Mouse (Mus musculus): ENCODE results near the gene Gm45234. TPM values are rescaled to one million over a fixed set of nuclear protein-coding genes. Genes with fewer than 3 reads are reported as not detected.

The Gm45234 gene
- polyA plus RNA-seq, 1 experiment from 2014 or later, result not detected

GRCm38 (mm10) chr6:124737040-124737439 lies 18.8 kb downstream of the Gm45234 start:
- no peak for ATAC-seq (ENCODE audit: low read depth)
- Histone ChIP-seq H3K9ac (replicated peaks; ENCODE audit: low read depth, low read length) (no peak overlapping the region), H3K27ac (ENCODE audit: low read depth, low read length) (no peak overlapping the region), H3K4me2 (ENCODE audit: low read depth, low read length) (no peak overlapping the region), H3K36me3 (ENCODE audit: control insufficient read depth, insufficient read depth, low read length) (no peaks in the 10 kb centered on the region), H3K9me3 (ENCODE audit: control insufficient read depth, low read length) (no peaks in the 10 kb centered on the region), H3K27me3 (ENCODE audit: control insufficient read depth, insufficient read depth, low read length) (no peaks in the 10 kb centered on the region), H3K4me3 (ENCODE audit: low read depth, low read length) (no peak overlapping the region), H3K4me1 (ENCODE audit: control insufficient read depth, insufficient read depth, low read length) (peaks cover 16% of the 10 kb centered on the region; the same call in 1 of the 2 replicates)
- 92% methylated on average over 11 of the region's 11 CpGs for WGBS

DNA sequence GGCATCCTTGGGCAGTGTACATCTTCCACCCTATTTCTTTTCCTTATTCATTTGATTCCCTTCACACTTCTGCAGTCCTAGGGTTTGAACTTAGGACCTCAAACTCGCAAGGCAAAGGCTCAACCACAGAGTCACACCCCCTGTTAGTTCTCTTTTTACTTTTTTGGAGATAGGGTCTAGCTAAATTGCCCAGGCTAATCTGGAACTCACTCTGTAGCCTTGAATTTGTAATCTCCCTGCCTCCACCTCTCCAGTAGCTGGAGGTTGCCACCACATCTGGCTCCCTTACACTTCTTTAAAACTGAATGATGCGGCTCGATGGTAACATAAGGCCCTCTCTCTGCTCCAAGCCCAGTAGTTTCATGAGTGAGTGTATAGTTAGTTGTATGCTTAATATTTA lies 21.4 kb downstream of the Gm45234 start:
- Histone ChIP-seq H3K4me1 (ENCODE audit: control insufficient read depth, insufficient read depth, low read length) (peaks cover 7% of the 10 kb centered on the region; the same call in 1 of the 2 replicates), H3K4me3 (ENCODE audit: low read depth, low read length) (no peak overlapping the region), H3K36me3 (ENCODE audit: control insufficient read depth, insufficient read depth, low read length) (no peaks in the 10 kb centered on the region), H3K27ac (ENCODE audit: low read depth, low read length) (no peak overlapping the region), H3K4me2 (ENCODE audit: low read depth, low read length) (no peak overlapping the region), H3K9ac (replicated peaks; ENCODE audit: low read depth, low read length) (no peak overlapping the region), H3K9me3 (ENCODE audit: control insufficient read depth, low read length) (no peaks in the 10 kb centered on the region), H3K27me3 (ENCODE audit: control insufficient read depth, insufficient read depth, low read length) (no peaks in the 10 kb centered on the region)
- no peak for ATAC-seq (ENCODE audit: low read depth)
- 95% methylated on average over 3 of the region's 3 CpGs for WGBS

DNA sequence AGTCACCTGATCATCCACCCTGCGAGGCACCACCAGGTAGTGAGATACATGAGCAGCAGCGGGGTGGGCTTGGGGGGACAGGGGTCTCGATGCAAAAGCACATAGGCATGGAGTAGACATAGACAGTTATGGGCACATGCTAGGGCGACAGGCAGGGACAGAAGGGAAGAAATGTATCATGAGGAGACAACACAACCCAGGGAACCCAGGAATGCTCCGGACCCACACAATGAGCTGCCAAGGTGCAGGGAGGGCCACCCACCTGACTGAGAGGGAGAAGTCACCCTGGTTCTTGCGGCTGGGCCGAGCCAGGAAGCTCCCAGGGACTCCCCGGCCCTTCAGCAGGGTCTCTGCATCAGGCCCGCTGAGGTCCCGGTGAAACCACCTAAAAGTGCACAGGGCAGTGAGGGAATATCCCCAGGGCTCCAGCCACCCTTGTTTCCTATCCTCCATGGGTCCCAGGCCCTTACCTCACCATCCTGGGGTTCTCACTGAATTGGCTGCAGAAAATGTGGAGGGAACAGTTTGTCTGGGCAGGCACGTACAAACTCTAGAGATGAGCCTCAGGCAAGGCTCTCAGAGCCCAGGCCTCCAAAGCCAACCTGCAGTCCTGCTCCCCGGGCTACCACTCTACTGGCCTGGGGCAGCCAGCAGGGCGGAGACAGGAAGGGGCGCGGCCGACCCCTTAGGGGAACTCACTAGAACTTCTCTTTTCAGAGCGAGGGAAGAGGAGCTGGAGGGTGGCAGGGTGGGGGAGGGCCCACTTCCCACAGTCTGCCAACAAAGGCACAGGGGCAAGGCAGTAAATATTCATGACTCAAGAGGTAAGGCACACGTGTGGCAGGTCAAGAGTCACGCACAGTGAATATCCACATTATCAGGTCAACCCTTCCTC lies 23.1 kb downstream of the Gm45234 start:
- WGBS, result 43% methylated on average over 19 of the region's 19 CpGs

GRCm38 (mm10) chr6:124731038-124731437 lies 24.8 kb downstream of the Gm45234 start:
- Histone ChIP-seq H3K4me3 (ENCODE audit: low read depth, low read length) (no peak overlapping the region), H3K27me3 (ENCODE audit: control insufficient read depth, insufficient read depth, low read length) (no peaks in the 10 kb centered on the region), H3K27ac (ENCODE audit: low read depth, low read length) (no peak overlapping the region), H3K4me1 (ENCODE audit: control insufficient read depth, insufficient read depth, low read length) (no peaks in the 10 kb centered on the region), H3K9ac (replicated peaks; ENCODE audit: low read depth, low read length) (no peak overlapping the region), H3K4me2 (ENCODE audit: low read depth, low read length) (no peak overlapping the region), H3K9me3 (ENCODE audit: control insufficient read depth, low read length) (no peaks in the 10 kb centered on the region), H3K36me3 (ENCODE audit: control insufficient read depth, insufficient read depth, low read length) (no peaks in the 10 kb centered on the region)
- no peak for ATAC-seq (ENCODE audit: low read depth)
- WGBS, result 89% methylated on average over 7 of the region's 7 CpGs

More for the DNA sequence above, 23.1 kb downstream of the Gm45234 start:
- no peak overlapping the region for H3K9ac ChIP-seq (replicated peaks; ENCODE audit: low read depth, low read length)
- H3K27ac ChIP-seq (ENCODE audit: low read depth, low read length), result no peak overlapping the region
- no peaks in the 10 kb centered on the region for H3K4me1 ChIP-seq (ENCODE audit: control insufficient read depth, insufficient read depth, low read length)
- no peak overlapping the region for H3K4me2 ChIP-seq (ENCODE audit: low read depth, low read length)
- no peaks in the 10 kb centered on the region for H3K9me3 ChIP-seq (ENCODE audit: control insufficient read depth, low read length)
- ATAC-seq (ENCODE audit: low read depth), result no peak
- H3K36me3 ChIP-seq (ENCODE audit: control insufficient read depth, insufficient read depth, low read length), result no peaks in the 10 kb centered on the region
- no peaks in the 10 kb centered on the region for H3K27me3 ChIP-seq (ENCODE audit: control insufficient read depth, insufficient read depth, low read length)
- H3K4me3 ChIP-seq (ENCODE audit: low read depth, low read length), result no peak overlapping the region

DNA sequence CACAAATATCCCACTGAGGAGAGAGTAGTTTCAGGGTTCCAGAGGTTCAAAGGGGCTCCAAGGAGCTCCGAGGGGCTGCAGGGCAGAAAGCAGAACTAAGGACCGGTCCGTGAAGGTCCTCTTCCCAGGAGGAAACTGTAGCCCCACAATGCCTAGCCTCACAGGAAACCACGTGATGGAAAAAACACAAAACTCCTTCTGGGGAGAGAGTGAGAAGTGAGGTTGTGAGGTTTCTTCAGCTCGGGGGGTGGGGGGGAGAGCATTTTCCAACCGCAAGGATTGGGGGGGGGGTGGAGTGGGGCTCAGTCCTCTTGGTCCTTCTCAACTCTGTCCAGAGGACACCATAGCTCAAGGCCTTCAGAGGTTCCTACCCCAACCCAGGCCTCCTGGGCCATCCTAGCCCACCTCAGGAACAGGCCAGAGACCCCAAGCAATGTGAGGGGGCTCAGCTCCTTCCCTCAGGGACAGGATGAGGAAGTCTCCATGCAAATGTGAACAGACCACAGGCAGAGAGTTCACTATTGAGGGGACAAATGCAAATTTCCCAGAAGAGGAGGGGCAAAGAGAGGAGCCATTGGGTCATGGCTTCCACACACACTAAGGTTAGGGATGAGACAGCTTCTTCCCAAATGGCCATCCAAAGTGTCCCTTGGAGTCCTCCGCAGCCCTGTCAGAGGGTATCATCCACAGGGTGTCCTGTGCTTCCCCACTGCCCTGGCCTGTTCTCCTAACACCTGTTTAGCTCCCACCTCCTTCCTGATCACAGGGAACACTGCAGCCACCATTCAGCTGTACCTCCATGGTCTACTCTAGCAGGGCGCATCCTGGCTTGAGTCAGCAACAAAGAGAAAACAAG lies 25.7 kb downstream of the Gm45234 start:
- Histone ChIP-seq H3K4me1 (ENCODE audit: control insufficient read depth, insufficient read depth, low read length) (no peaks in the 10 kb centered on the region), H3K27ac (ENCODE audit: low read depth, low read length) (no peak overlapping the region), H3K9ac (replicated peaks; ENCODE audit: low read depth, low read length) (no peak overlapping the region), H3K9me3 (ENCODE audit: control insufficient read depth, low read length) (no peaks in the 10 kb centered on the region), H3K36me3 (ENCODE audit: control insufficient read depth, insufficient read depth, low read length) (no peaks in the 10 kb centered on the region), H3K4me3 (ENCODE audit: low read depth, low read length) (no peak overlapping the region), H3K27me3 (ENCODE audit: control insufficient read depth, insufficient read depth, low read length) (no peaks in the 10 kb centered on the region), H3K4me2 (ENCODE audit: low read depth, low read length) (no peak overlapping the region)
- no peak for ATAC-seq (ENCODE audit: low read depth)
- 88% methylated on average over 8 of the region's 8 CpGs for WGBS

- no peak for ATAC-seq (ENCODE audit: low read depth)
- Histone ChIP-seq H3K36me3 (ENCODE audit: control insufficient read depth, insufficient read depth, low read length) (no peaks in the 10 kb centered on the region), H3K4me3 (ENCODE audit: low read depth, low read length) (no peak overlapping the region), H3K4me1 (ENCODE audit: control insufficient read depth, insufficient read depth, low read length) (no peaks in the 10 kb centered on the region), H3K27ac (ENCODE audit: low read depth, low read length) (no peak overlapping the region), H3K9ac (replicated peaks; ENCODE audit: low read depth, low read length) (no peak overlapping the region), H3K9me3 (ENCODE audit: control insufficient read depth, low read length) (no peaks in the 10 kb centered on the region), H3K27me3 (ENCODE audit: control insufficient read depth, insufficient read depth, low read length) (no peaks in the 10 kb centered on the region), H3K4me2 (ENCODE audit: low read depth, low read length) (no peak overlapping the region)
- WGBS, result 91% methylated on average over 10 of the region's 10 CpGs
Observed at GRCm38 (mm10) chr6:124728621-124729020, 27.2 kb downstream of the Gm45234 start.

GRCm38 (mm10) chr6:124724472-124724871 lies 31.3 kb downstream of the Gm45234 start:
- WGBS, result 93% methylated on average over 10 of the region's 10 CpGs
- Histone ChIP-seq H3K4me1 (ENCODE audit: control insufficient read depth, insufficient read depth, low read length) (no peaks in the 10 kb centered on the region), H3K4me2 (ENCODE audit: low read depth, low read length) (no peak overlapping the region), H3K27ac (ENCODE audit: low read depth, low read length) (no peak overlapping the region), H3K9me3 (ENCODE audit: control insufficient read depth, low read length) (no peaks in the 10 kb centered on the region), H3K9ac (replicated peaks; ENCODE audit: low read depth, low read length) (no peak overlapping the region), H3K36me3 (ENCODE audit: control insufficient read depth, insufficient read depth, low read length) (no peaks in the 10 kb centered on the region), H3K4me3 (ENCODE audit: low read depth, low read length) (no peak overlapping the region), H3K27me3 (ENCODE audit: control insufficient read depth, insufficient read depth, low read length) (no peaks in the 10 kb centered on the region)
- ATAC-seq (ENCODE audit: low read depth), result no peak

DNA sequence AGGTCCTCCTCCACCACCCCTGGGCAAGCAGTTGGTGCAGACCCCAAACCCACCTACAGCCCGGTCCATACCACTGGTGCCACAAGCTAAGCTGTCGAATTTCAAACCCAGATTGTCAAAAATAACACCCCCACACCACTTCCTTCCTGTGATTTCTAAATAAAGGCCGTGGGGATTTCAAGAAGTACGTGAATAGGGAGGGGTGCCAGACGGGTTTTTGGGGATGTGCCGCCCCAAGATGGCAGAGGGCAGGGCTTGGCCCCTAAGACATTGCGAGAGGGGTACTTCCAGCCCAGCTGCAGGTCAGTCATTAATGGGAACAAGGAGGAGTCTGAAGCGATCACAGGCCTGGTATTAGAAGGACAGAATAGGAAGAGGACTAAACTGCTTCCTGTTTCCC lies 32.3 kb downstream of the Gm45234 start:
- no peak for ATAC-seq (ENCODE audit: low read depth)
- H3K27me3 ChIP-seq (ENCODE audit: control insufficient read depth, insufficient read depth, low read length), result no peaks in the 10 kb centered on the region

More for the DNA sequence above, 32.3 kb downstream of the Gm45234 start:
- Histone ChIP-seq H3K4me2 (ENCODE audit: low read depth, low read length) (no peak overlapping the region), H3K4me1 (ENCODE audit: control insufficient read depth, insufficient read depth, low read length) (no peaks in the 10 kb centered on the region), H3K9me3 (ENCODE audit: control insufficient read depth, low read length) (no peaks in the 10 kb centered on the region), H3K9ac (replicated peaks; ENCODE audit: low read depth, low read length) (no peak overlapping the region), H3K27ac (ENCODE audit: low read depth, low read length) (no peak overlapping the region), H3K4me3 (ENCODE audit: low read depth, low read length) (no peak overlapping the region), H3K36me3 (ENCODE audit: control insufficient read depth, insufficient read depth, low read length) (no peaks in the 10 kb centered on the region)
- 79% methylated on average over 8 of the region's 8 CpGs for WGBS

Data from neural tube, embryonic 14.5 days (tissue).